Mouse (Mus musculus) forebrain, embryonic 10.5 days (tissue): ENCODE data around the gene Neu2. TPM values are rescaled to one million over a fixed set of nuclear protein-coding genes. Genes with fewer than 3 reads are reported as not detected.

Experiments
- DNase-seq: peaks from one replicate; pipeline ENCODE4 v3.0.0-alpha.2; 2017; ENCODE audit warnings: low spot score; ENCODE audit errors: extremely low spot score
- H3K27ac ChIP-seq: fragments of 300-500 bp; sonication (generic); 2 replicates; pipeline ENCODE4 v1.5.1; 2016; ENCODE audit warnings: mild to moderate bottlenecking
- H3K27me3 ChIP-seq: fragments of 300-500 bp; sonication (generic); 2 replicates; pipeline ENCODE4 v1.6.1; 2016; ENCODE audit warnings: mild to moderate bottlenecking; ENCODE audit not compliant: poor library complexity, severe bottlenecking
- H3K36me3 ChIP-seq: fragments of 300-500 bp; sonication (generic); replicated peaks from 2 replicates; pipeline ENCODE4 v1.6.1; 2016; ENCODE audit warnings: mild to moderate bottlenecking, moderate library complexity
- H3K4me1 ChIP-seq: fragments of 300-500 bp; sonication (generic); 2 replicates; pipeline ENCODE4 v1.6.1; 2016
- H3K4me3 ChIP-seq: fragments of 300-500 bp; sonication (generic); 2 replicates; pipeline ENCODE4 v1.5.1; 2016; ENCODE audit warnings: mild to moderate bottlenecking, moderate library complexity
- H3K9me3 ChIP-seq: fragments of 300-500 bp; sonication (generic); 2 replicates; pipeline ENCODE4 v1.6.1; 2016; ENCODE audit warnings: mild to moderate bottlenecking, moderate library complexity
- WGBS: fragments of 180-500 bp; shearing (Covaris S2); methylation state at CpG from one replicate; pipeline ENCODE4 v1.1.7; 2016; 5-methylcytosine and 5-hydroxymethylcytosine counted together
- polyA plus RNA-seq: library from polyadenylated mRNA; unstranded; fragments of >200 nt; fragmentation: Nextera tagmentation; extraction: Ambion mirVana; gene quantifications from 2 replicates; pipeline ENCODE4 v1.2.1, GENCODE M21; 2016

Gene Neu2
- polyA plus RNA-seq, 1 experiment from 2014 or later = not detected

- Histone ChIP-seq H3K9me3 (no peaks in the 10 kb centered on the region), H3K36me3 (no peaks in the 10 kb centered on the region), H3K27ac (no peak overlapping the region), H3K4me3 (no peak overlapping the region), H3K4me1 (no peaks in the 10 kb centered on the region), H3K27me3 (no peaks in the 10 kb centered on the region)
- 86% methylated on average over 6 of the region's 6 CpGs for WGBS
- no peak for DNase-seq
Measured at GRCm38 (mm10) chr1:87645748-87646147, 136.1 kb downstream of the Neu2 start.

Other genes with a start within 250 kb of the Neu2 start
- 1.6 and 2.5 TPM in 2 replicates for gene Efhd1, start 245.5 kb upstream of the Neu2 start, polyA plus RNA-seq
- 47.4 and 52.6 TPM in 2 replicates for gene Gigyf2, start 182.9 kb upstream of the Neu2 start, polyA plus RNA-seq
- 0.55 and 0.58 TPM in 2 replicates for gene Kcnj13, start 115.2 kb upstream of the Neu2 start, polyA plus RNA-seq
- not detected in 2 replicates for gene Snorc, start 39.6 kb upstream of the Neu2 start, polyA plus RNA-seq
- 3.6 and 4.7 TPM in 2 replicates for gene Ngef, start 64.0 kb downstream of the Neu2 start, polyA plus RNA-seq
- 2.8 and 4.1 TPM in 2 replicates for gene Inpp5d, start 110.4 kb downstream of the Neu2 start, polyA plus RNA-seq
- 34.9 and 36.0 TPM in 2 replicates for gene Atg16l1, start 246.0 kb downstream of the Neu2 start, polyA plus RNA-seq